Mouse (Mus musculus): ENCODE measurements around the gene Chaf1b.

GRCm38 (mm10) chr16:93912158-93912557 is 28.5 kb downstream of the Chaf1b start:
- TF ChIP-seq CTCF (IDR thresholded peaks at IDR 0.05; ENCODE audit: extremely low read depth, insufficient read depth, insufficient read length, insufficient replicate concordance) (no peak), POLR2A (IDR thresholded peaks at IDR 0.05; ENCODE audit: low read depth, low read length) (no peak)

All from spleen, adult 2 months (tissue).